Mouse (Mus musculus): ENCODE data around the gene Gpatch8. TPM values are rescaled to one million over a fixed set of nuclear protein-coding genes. Genes with fewer than 3 reads are reported as not detected.

Gpatch8 gene
- polyA plus RNA-seq, 1 experiment: 75.8 TPM

- Histone ChIP-seq H3K4me1 (ENCODE audit: control insufficient read depth, insufficient read depth, low read length) (no peaks in the 10 kb centered on the region), H3K9me3 (replicated peaks; ENCODE audit: control insufficient read depth, insufficient read depth, low read length, poor library complexity, severe bottlenecking) (no peaks in the 10 kb centered on the region), H3K27ac (ENCODE audit: insufficient read depth, low read length) (no peak overlapping the region), H3K9ac (ENCODE audit: low read depth, poor library complexity, severe bottlenecking) (no peak overlapping the region), H3K27me3 (ENCODE audit: control insufficient read depth, insufficient read depth, low read length, poor library complexity, severe bottlenecking) (no peaks in the 10 kb centered on the region), H3K36me3 (ENCODE audit: control insufficient read depth, insufficient read depth, low read length, poor library complexity, severe bottlenecking) (peaks cover 29% of the 10 kb centered on the region), H3K4me3 (ENCODE audit: low read depth, low read length) (no peak overlapping the region)
- peak; percentile 50 for TF ChIP-seq CTCF (IDR thresholded peaks at IDR 0.05; ENCODE audit: low read depth, low read length)
- no peak for TF ChIP-seq EP300 (IDR thresholded peaks at IDR 0.05; ENCODE audit: insufficient read depth, low read depth, low read length)
Observed at GRCm38 (mm10) chr11:102486733-102487386, 69.3 kb downstream of the Gpatch8 start.

- no peak for TF ChIP-seq POLR2A (IDR thresholded peaks at IDR 0.05; ENCODE audit: insufficient read depth, low read length)
- TF ChIP-seq EP300 (IDR thresholded peaks at IDR 0.05; ENCODE audit: insufficient read depth, low read depth, low read length): no peak
- TF ChIP-seq CTCF (IDR thresholded peaks at IDR 0.05; ENCODE audit: low read depth, low read length): no peak
- no peaks in the 10 kb centered on the region for H3K27me3 ChIP-seq (ENCODE audit: control insufficient read depth, insufficient read depth, low read length, poor library complexity, severe bottlenecking)
- H3K36me3 ChIP-seq (ENCODE audit: control insufficient read depth, insufficient read depth, low read length, poor library complexity, severe bottlenecking): peaks cover 47% of the 10 kb centered on the region
- no peaks in the 10 kb centered on the region for H3K9me3 ChIP-seq (replicated peaks; ENCODE audit: control insufficient read depth, insufficient read depth, low read length, poor library complexity, severe bottlenecking)
- no peak overlapping the region for H3K9ac ChIP-seq (ENCODE audit: low read depth, poor library complexity, severe bottlenecking)
- no peak overlapping the region for H3K4me3 ChIP-seq (ENCODE audit: low read depth, low read length)
- H3K4me1 ChIP-seq (ENCODE audit: control insufficient read depth, insufficient read depth, low read length): no peaks in the 10 kb centered on the region
- no peak overlapping the region for H3K27ac ChIP-seq (ENCODE audit: insufficient read depth, low read length)
Observed at GRCm38 (mm10) chr11:102481779-102482178, 74.4 kb downstream of the Gpatch8 start.

GRCm38 (mm10) chr11:102480897-102481296 lies 75.3 kb downstream of the Gpatch8 start:
- no peak overlapping the region for H3K9ac ChIP-seq (ENCODE audit: low read depth, poor library complexity, severe bottlenecking)
- H3K9me3 ChIP-seq (replicated peaks; ENCODE audit: control insufficient read depth, insufficient read depth, low read length, poor library complexity, severe bottlenecking): no peaks in the 10 kb centered on the region
- TF ChIP-seq CTCF (IDR thresholded peaks at IDR 0.05; ENCODE audit: low read depth, low read length): no peak
- H3K36me3 ChIP-seq (ENCODE audit: control insufficient read depth, insufficient read depth, low read length, poor library complexity, severe bottlenecking): peaks cover 38% of the 10 kb centered on the region
- H3K4me3 ChIP-seq (ENCODE audit: low read depth, low read length): no peak overlapping the region
- H3K27me3 ChIP-seq (ENCODE audit: control insufficient read depth, insufficient read depth, low read length, poor library complexity, severe bottlenecking): no peaks in the 10 kb centered on the region
- no peaks in the 10 kb centered on the region for H3K4me1 ChIP-seq (ENCODE audit: control insufficient read depth, insufficient read depth, low read length)
- H3K27ac ChIP-seq (ENCODE audit: insufficient read depth, low read length): no peak overlapping the region

- H3K27me3 ChIP-seq (ENCODE audit: control insufficient read depth, insufficient read depth, low read length, poor library complexity, severe bottlenecking): no peaks in the 10 kb centered on the region
- no peak overlapping the region for H3K27ac ChIP-seq (ENCODE audit: insufficient read depth, low read length)
- H3K9me3 ChIP-seq (replicated peaks; ENCODE audit: control insufficient read depth, insufficient read depth, low read length, poor library complexity, severe bottlenecking): no peaks in the 10 kb centered on the region
- TF ChIP-seq EP300 (IDR thresholded peaks at IDR 0.05; ENCODE audit: insufficient read depth, low read depth, low read length) (no peak), CTCF (IDR thresholded peaks at IDR 0.05; ENCODE audit: low read depth, low read length) (no peak), POLR2A (IDR thresholded peaks at IDR 0.05; ENCODE audit: insufficient read depth, low read length) (no peak)
- peaks cover 35% of the 10 kb centered on the region for H3K36me3 ChIP-seq (ENCODE audit: control insufficient read depth, insufficient read depth, low read length, poor library complexity, severe bottlenecking)
- no peak overlapping the region for H3K4me3 ChIP-seq (ENCODE audit: low read depth, low read length)
- H3K9ac ChIP-seq (ENCODE audit: low read depth, poor library complexity, severe bottlenecking): no peak overlapping the region
- H3K4me1 ChIP-seq (ENCODE audit: control insufficient read depth, insufficient read depth, low read length): no peaks in the 10 kb centered on the region
Observed at GRCm38 (mm10) chr11:102480111-102480510, 76.1 kb downstream of the Gpatch8 start.

- TF ChIP-seq POLR2A (IDR thresholded peaks at IDR 0.05; ENCODE audit: insufficient read depth, low read length) (no peak), CTCF (IDR thresholded peaks at IDR 0.05; ENCODE audit: low read depth, low read length) (no peak), EP300 (IDR thresholded peaks at IDR 0.05; ENCODE audit: insufficient read depth, low read depth, low read length) (no peak)
- H3K4me1 ChIP-seq (ENCODE audit: control insufficient read depth, insufficient read depth, low read length): no peaks in the 10 kb centered on the region
- H3K4me3 ChIP-seq (ENCODE audit: low read depth, low read length): no peak overlapping the region
- H3K27me3 ChIP-seq (ENCODE audit: control insufficient read depth, insufficient read depth, low read length, poor library complexity, severe bottlenecking): no peaks in the 10 kb centered on the region
- peaks cover 33% of the 10 kb centered on the region for H3K36me3 ChIP-seq (ENCODE audit: control insufficient read depth, insufficient read depth, low read length, poor library complexity, severe bottlenecking)
- no peak overlapping the region for H3K27ac ChIP-seq (ENCODE audit: insufficient read depth, low read length)
- no peak overlapping the region for H3K9ac ChIP-seq (ENCODE audit: low read depth, poor library complexity, severe bottlenecking)
- no peaks in the 10 kb centered on the region for H3K9me3 ChIP-seq (replicated peaks; ENCODE audit: control insufficient read depth, insufficient read depth, low read length, poor library complexity, severe bottlenecking)
Observed at GRCm38 (mm10) chr11:102479581-102479980, 76.6 kb downstream of the Gpatch8 start.

GRCm38 (mm10) chr11:102478671-102479070 lies 77.5 kb downstream of the Gpatch8 start:
- H3K27me3 ChIP-seq (ENCODE audit: control insufficient read depth, insufficient read depth, low read length, poor library complexity, severe bottlenecking): no peaks in the 10 kb centered on the region
- no peaks in the 10 kb centered on the region for H3K9me3 ChIP-seq (replicated peaks; ENCODE audit: control insufficient read depth, insufficient read depth, low read length, poor library complexity, severe bottlenecking)
- H3K4me1 ChIP-seq (ENCODE audit: control insufficient read depth, insufficient read depth, low read length): no peaks in the 10 kb centered on the region
- no peak overlapping the region for H3K4me3 ChIP-seq (ENCODE audit: low read depth, low read length)
- TF ChIP-seq POLR2A (IDR thresholded peaks at IDR 0.05; ENCODE audit: insufficient read depth, low read length) (no peak), CTCF (IDR thresholded peaks at IDR 0.05; ENCODE audit: low read depth, low read length) (no peak), EP300 (IDR thresholded peaks at IDR 0.05; ENCODE audit: insufficient read depth, low read depth, low read length) (no peak)
- H3K9ac ChIP-seq (ENCODE audit: low read depth, poor library complexity, severe bottlenecking): no peak overlapping the region
- peaks cover 27% of the 10 kb centered on the region for H3K36me3 ChIP-seq (ENCODE audit: control insufficient read depth, insufficient read depth, low read length, poor library complexity, severe bottlenecking)
- no peak overlapping the region for H3K27ac ChIP-seq (ENCODE audit: insufficient read depth, low read length)
